Mouse (Mus musculus) MEL (cell line): ENCODE results near the gene Atp8a2. TPM values are rescaled to one million over a fixed set of nuclear protein-coding genes. Genes with fewer than 3 reads are reported as not detected.

ENCODE experiments used
- DNase-seq: peaks from one replicate; pipeline ENCODE4 v3.0.0; 2011; ENCODE audit warnings: low read depth, low spot score
- H3K27ac ChIP-seq: 2 replicates; pipeline ENCODE4 v1.5.1; 2012; ENCODE audit warnings: low read depth, mild to moderate bottlenecking, control low read depth, low read length, moderate library complexity; ENCODE audit not compliant: control insufficient read depth
- H3K27me3 ChIP-seq, 2 experiments: fragments of 150-350 bp in 1 of 2; sonication (generic) in 1 of 2; 2 replicates each; pipeline ENCODE4 v1.6.1; 2012; ENCODE audit warnings: low read length in 2 of 2, mild to moderate bottlenecking in 2 of 2, improper control_type of control experiment in 1 of 2, moderate library complexity in 1 of 2; ENCODE audit not compliant: insufficient read depth in 2 of 2, control insufficient read depth in 1 of 2
- H3K36me3 ChIP-seq, 2 experiments: 2 replicates each; pipeline ENCODE4 v1.6.1; 2012 to 2014; ENCODE audit warnings: low read length in 2 of 2, improper control_type of control experiment in 1 of 2, inconsistent platforms in 1 of 2, mild to moderate bottlenecking in 1 of 2; ENCODE audit not compliant: insufficient read depth in 2 of 2, control insufficient read depth in 1 of 2
- H3K4me1 ChIP-seq, 2 experiments: fragments of 150-350 bp in 1 of 2; sonication (generic) in 1 of 2; 2 replicates each; pipeline ENCODE4 v1.6.1; 2012; ENCODE audit warnings: low read length in 2 of 2, improper control_type of control experiment in 1 of 2, mild to moderate bottlenecking in 1 of 2; ENCODE audit not compliant: insufficient read depth in 2 of 2, control insufficient read depth in 1 of 2
- H3K4me3 ChIP-seq, 2 experiments: fragments of 150-350 bp in 1 of 2; sonication (generic) in 1 of 2; 2 replicates each; pipeline ENCODE4 v1.5.1; 2012; ENCODE audit warnings: low read depth in 2 of 2, low read length in 2 of 2, mild to moderate bottlenecking in 2 of 2, moderate library complexity in 2 of 2, control low read depth in 1 of 2, improper control_type of control experiment in 1 of 2; ENCODE audit not compliant: control insufficient read depth in 1 of 2, insufficient read depth in 1 of 2
- H3K79me2 ChIP-seq: 2 replicates; pipeline ENCODE4 v1.6.1; 2012; ENCODE audit warnings: mild to moderate bottlenecking, low read length, moderate library complexity; ENCODE audit not compliant: control insufficient read depth, poor library complexity, insufficient read depth
- H3K9ac ChIP-seq: 2 replicates; pipeline ENCODE4 v1.6.1; 2012; ENCODE audit warnings: low read depth, mild to moderate bottlenecking, control low read depth, low read length, moderate library complexity; ENCODE audit not compliant: control insufficient read depth, poor library complexity, severe bottlenecking
- H3K9me3 ChIP-seq: fragments of 150-350 bp; sonication (generic); replicated peaks from 2 replicates; pipeline ENCODE4 v1.6.1; 2012; ENCODE audit warnings: mild to moderate bottlenecking, low read length, improper control_type of control experiment, moderate library complexity; ENCODE audit not compliant: insufficient read depth
- CHD2 ChIP-seq: IDR thresholded peaks from 2 replicates; pipeline ENCODE4 v1.6.1; 2011; ENCODE audit warnings: low read length, improper control_type of control experiment
- CTCF ChIP-seq, 3 experiments: IDR thresholded peaks in 2 of 3; conservative IDR thresholded peaks in 1 of 3; 2 replicates each; pipeline ENCODE4 v1.5.1; 2011 to 2012; ENCODE audit warnings: low read length in 3 of 3, low read depth in 2 of 3, mild to moderate bottlenecking in 2 of 3, improper control_type of control experiment in 1 of 3, inconsistent platforms in 1 of 3, mixed read lengths in 1 of 3, moderate library complexity in 1 of 3; ENCODE audit not compliant: control insufficient read depth in 1 of 3, insufficient read depth in 1 of 3, poor library complexity in 1 of 3, severe bottlenecking in 1 of 3
- ELF1 ChIP-seq: IDR thresholded peaks from 2 replicates; pipeline ENCODE4 v1.6.1; 2014; ENCODE audit warnings: low read depth, mild to moderate bottlenecking, inconsistent platforms, low read length, improper control_type of control experiment, moderate library complexity
- ETS1 ChIP-seq: IDR thresholded peaks from 2 replicates; pipeline ENCODE4 v1.6.1; 2012; ENCODE audit warnings: low read depth, mild to moderate bottlenecking, inconsistent platforms, low read length, improper control_type of control experiment, moderate library complexity
- GABPA ChIP-seq: IDR thresholded peaks from 2 replicates; pipeline ENCODE4 v1.6.1; 2012; ENCODE audit warnings: low read depth, mild to moderate bottlenecking, inconsistent platforms, low read length, improper control_type of control experiment, moderate library complexity
- GATA1 ChIP-seq: IDR thresholded peaks from 2 replicates; pipeline ENCODE4 v1.6.1; 2011; ENCODE audit warnings: low read depth, low read length, improper control_type of control experiment
- HCFC1 ChIP-seq: IDR thresholded peaks from 2 replicates; pipeline ENCODE4 v1.6.1; 2012; ENCODE audit warnings: low read depth, mild to moderate bottlenecking, inconsistent platforms, low read length, improper control_type of control experiment, moderate library complexity
- JUND ChIP-seq: IDR thresholded peaks from 2 replicates; pipeline ENCODE4 v1.6.1; 2011; ENCODE audit warnings: low read depth, mild to moderate bottlenecking, improper control_type of control experiment, low read length
- MAFK ChIP-seq: IDR thresholded peaks from 2 replicates; pipeline ENCODE4 v1.6.1; 2011; ENCODE audit warnings: low read depth, mild to moderate bottlenecking, low read length, improper control_type of control experiment, borderline replicate concordance
- MAX ChIP-seq: IDR thresholded peaks from 2 replicates; pipeline ENCODE4 v1.6.1; 2011; ENCODE audit warnings: low read length, improper control_type of control experiment
- MAZ ChIP-seq: IDR thresholded peaks from 2 replicates; pipeline ENCODE4 v1.6.1; 2012; ENCODE audit warnings: low read depth, mild to moderate bottlenecking, inconsistent platforms, low read length, improper control_type of control experiment
- MXI1 ChIP-seq: IDR thresholded peaks from 2 replicates; pipeline ENCODE4 v1.6.1; 2011; ENCODE audit warnings: mild to moderate bottlenecking, low read depth, low read length, improper control_type of control experiment
- MYB ChIP-seq: IDR thresholded peaks from 2 replicates; pipeline ENCODE4 v1.6.1; 2011; ENCODE audit warnings: mild to moderate bottlenecking, low read depth, low read length, improper control_type of control experiment
- NELFE ChIP-seq: IDR thresholded peaks from 2 replicates; pipeline ENCODE4 v1.6.1; 2011; ENCODE audit warnings: low read depth, low read length, improper control_type of control experiment
- NRF1 ChIP-seq: IDR thresholded peaks from 2 replicates; pipeline ENCODE4 v1.6.1; 2014; ENCODE audit warnings: low read depth, mild to moderate bottlenecking, inconsistent platforms, low read length, improper control_type of control experiment, moderate library complexity; ENCODE audit not compliant: poor library complexity, insufficient read depth, severe bottlenecking
- POLR2A ChIP-seq, 2 experiments: IDR thresholded peaks; 2 replicates each; pipeline ENCODE4 v1.6.1; 2011 to 2012; ENCODE audit warnings: low read length in 2 of 2, mild to moderate bottlenecking in 2 of 2, control low read depth in 1 of 2, improper control_type of control experiment in 1 of 2, low read depth in 1 of 2, moderate library complexity in 1 of 2; ENCODE audit not compliant: control insufficient read depth in 1 of 2, insufficient read depth in 1 of 2, poor library complexity in 1 of 2
- POLR2AphosphoS2 ChIP-seq: IDR thresholded peaks from 2 replicates; pipeline ENCODE4 v1.6.1; 2011; ENCODE audit warnings: low read length, improper control_type of control experiment
- RAD21 ChIP-seq: IDR thresholded peaks from 2 replicates; pipeline ENCODE4 v1.6.1; 2011; ENCODE audit warnings: mild to moderate bottlenecking, low read depth, low read length, improper control_type of control experiment
- RCOR1 ChIP-seq: IDR thresholded peaks from 2 replicates; pipeline ENCODE4 v1.6.1; 2012; ENCODE audit warnings: low read depth, mild to moderate bottlenecking, inconsistent platforms, low read length, improper control_type of control experiment
- SIN3A ChIP-seq: IDR thresholded peaks from 2 replicates; pipeline ENCODE4 v1.6.1; 2012; ENCODE audit warnings: low read length, improper control_type of control experiment, inconsistent platforms
- SMC3 ChIP-seq: IDR thresholded peaks from 2 replicates; pipeline ENCODE4 v1.6.1; 2011; ENCODE audit warnings: low read depth, low read length, improper control_type of control experiment
- TAL1 ChIP-seq: IDR thresholded peaks from 2 replicates; pipeline ENCODE4 v1.6.1; 2012; ENCODE audit warnings: mild to moderate bottlenecking, inconsistent platforms, low read length, moderate library complexity, mixed read lengths
- TBP ChIP-seq: IDR thresholded peaks from 2 replicates; pipeline ENCODE4 v1.8.0; 2011; ENCODE audit warnings: low read depth, low read length, improper control_type of control experiment
- TCF12 ChIP-seq: IDR thresholded peaks from 2 replicates; pipeline ENCODE4 v1.6.1; 2014; ENCODE audit warnings: low read depth, mild to moderate bottlenecking, inconsistent platforms, low read length, improper control_type of control experiment, moderate library complexity
- UBTF ChIP-seq: IDR thresholded peaks from 2 replicates; pipeline ENCODE4 v1.6.1; 2012; ENCODE audit warnings: low read depth, mild to moderate bottlenecking, inconsistent platforms, low read length, improper control_type of control experiment, moderate library complexity, borderline replicate concordance; ENCODE audit not compliant: insufficient read depth
- USF1 ChIP-seq: IDR thresholded peaks from 2 replicates; pipeline ENCODE4 v1.6.1; 2014; ENCODE audit warnings: low read depth, mild to moderate bottlenecking, inconsistent platforms, low read length, improper control_type of control experiment, moderate library complexity
- USF2 ChIP-seq, 2 experiments: IDR thresholded peaks; 2 replicates each; pipeline ENCODE4 v1.6.1; 2011 to 2012; ENCODE audit warnings: improper control_type of control experiment in 2 of 2, low read length in 2 of 2, borderline replicate concordance in 1 of 2, inconsistent platforms in 1 of 2, low read depth in 1 of 2, mild to moderate bottlenecking in 1 of 2; ENCODE audit not compliant: insufficient read depth in 1 of 2
- polyA plus RNA-seq, 2 experiments: library from polyadenylated mRNA; stranded (reverse) in 1 of 2; unstranded in 1 of 2; fragments of >175 nt in 1 of 2; fragments of >200 nt in 1 of 2; gene quantifications; 2 replicates each; pipeline versions ENCODE4 v1.2.1 to v1.2.4; 2012; ENCODE audit warnings: low replicate concordance in 2 of 2, low read depth in 1 of 2; ENCODE audit not compliant: insufficient read length in 2 of 2, insufficient read depth in 1 of 2, missing spikeins in 1 of 2
- total RNA-seq: library from RNA; depleted of rRNA; stranded (reverse); fragments of 300-350 nt; gene quantifications from 2 replicates; pipeline ENCODE4 v1.2.3, GENCODE M21; 2012

Atp8a2 gene
- total and polyA plus RNA-seq, 3 experiments: 0.29 to 0.39 TPM; not detected in 1

DNA sequence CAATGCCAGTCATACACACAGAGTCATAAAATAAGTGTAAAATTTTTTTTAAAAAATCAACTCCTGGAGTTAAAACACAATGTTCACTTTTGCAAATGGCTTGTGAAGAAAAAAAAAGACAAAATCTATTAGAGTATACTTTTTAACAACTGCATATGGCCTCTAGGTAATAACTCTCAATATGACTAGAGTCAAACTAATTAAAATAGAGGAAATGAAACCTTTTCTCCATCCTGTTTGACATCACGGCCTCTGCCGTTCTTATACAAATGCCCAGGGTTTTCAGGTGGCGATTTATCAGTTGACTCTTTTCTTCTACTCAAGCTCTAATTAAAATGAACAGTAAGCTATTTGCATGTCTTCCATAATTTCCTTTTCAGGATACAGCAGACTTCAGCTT lies 209.0 kb downstream of the Atp8a2 start:
- Histone ChIP-seq H3K79me2 (no peaks in the 10 kb centered on the region), H3K9me3 (no peaks in the 10 kb centered on the region), H3K9ac (no peak overlapping the region), H3K36me3 (no peaks in the 10 kb centered on the region), H3K4me1 (no peaks in the 10 kb centered on the region), H3K27ac (no peak overlapping the region), H3K27me3 (no peaks in the 10 kb centered on the region), H3K4me3 (no peak overlapping the region)
- DNase-seq: no peak
- no peak for TF ChIP-seq RAD21
- no peak for TF ChIP-seq TCF12
- no peak for TF ChIP-seq NELFE
- TF ChIP-seq SMC3: no peak
- no peak for TF ChIP-seq ELF1
- no peak for TF ChIP-seq USF1
- TF ChIP-seq POLR2A (IDR thresholded peaks at IDR 0.05; ENCODE audit: control insufficient read depth in 1 of 2, insufficient read depth in 1 of 2, low read depth in 1 of 2, low read length in 2 of 2, poor library complexity in 1 of 2): no peak
- TF ChIP-seq USF2 (IDR thresholded peaks at IDR 0.05; ENCODE audit: borderline replicate concordance in 1 of 2, insufficient read depth in 1 of 2, low read depth in 1 of 2, low read length in 2 of 2): no peak
- TF ChIP-seq TAL1: no peak
- no peak for TF ChIP-seq GATA1
- TF ChIP-seq CHD2: no peak
- TF ChIP-seq POLR2AphosphoS2: no peak
- no peak for TF ChIP-seq GABPA
- TF ChIP-seq MXI1: no peak
- TF ChIP-seq MAX: no peak
- TF ChIP-seq SIN3A: no peak
- no peak for TF ChIP-seq NRF1
- TF ChIP-seq MAZ: no peak
- TF ChIP-seq MAFK: no peak

- TF ChIP-seq ETS1 (no peak), TBP (no peak), MXI1 (no peak), TCF12 (no peak), GATA1 (no peak), MAFK (no peak), HCFC1 (no peak), TAL1 (no peak), USF2 (IDR thresholded peaks at IDR 0.05; ENCODE audit: borderline replicate concordance in 1 of 2, insufficient read depth in 1 of 2, low read depth in 1 of 2, low read length in 2 of 2) (no peak), MYB (no peak), RCOR1 (no peak), CTCF (IDR thresholded peaks at IDR 0.05 in 2 of 3, conservative IDR thresholded peaks at IDR 0.05 in 1 of 3; ENCODE audit: control insufficient read depth in 1 of 3, insufficient read depth in 1 of 3, low read depth in 2 of 3, low read length in 3 of 3, poor library complexity in 1 of 3, severe bottlenecking in 1 of 3) (no peak), JUND (no peak), MAX (no peak), SIN3A (no peak), POLR2A (IDR thresholded peaks at IDR 0.05; ENCODE audit: control insufficient read depth in 1 of 2, insufficient read depth in 1 of 2, low read depth in 1 of 2, low read length in 2 of 2, poor library complexity in 1 of 2) (no peak), UBTF (no peak)
- no peaks in the 10 kb centered on the region for H3K4me1 ChIP-seq
Measured at GRCm38 (mm10) chr14:59978007-59978406, 219.0 kb downstream of the Atp8a2 start.

More at GRCm38 (mm10) chr14:59978007-59978406, 219.0 kb downstream of the Atp8a2 start:
- no peak for DNase-seq
- Histone ChIP-seq H3K79me2 (no peaks in the 10 kb centered on the region), H3K9me3 (no peaks in the 10 kb centered on the region), H3K27ac (no peak overlapping the region), H3K27me3 (no peaks in the 10 kb centered on the region; a peak in 1 of 4 replicates), H3K36me3 (no peaks in the 10 kb centered on the region), H3K4me3 (no peak overlapping the region), H3K9ac (no peak overlapping the region)
